Comparison of ENCODE assay signal across 25 mouse cellular contexts in the genomic region with DNA sequence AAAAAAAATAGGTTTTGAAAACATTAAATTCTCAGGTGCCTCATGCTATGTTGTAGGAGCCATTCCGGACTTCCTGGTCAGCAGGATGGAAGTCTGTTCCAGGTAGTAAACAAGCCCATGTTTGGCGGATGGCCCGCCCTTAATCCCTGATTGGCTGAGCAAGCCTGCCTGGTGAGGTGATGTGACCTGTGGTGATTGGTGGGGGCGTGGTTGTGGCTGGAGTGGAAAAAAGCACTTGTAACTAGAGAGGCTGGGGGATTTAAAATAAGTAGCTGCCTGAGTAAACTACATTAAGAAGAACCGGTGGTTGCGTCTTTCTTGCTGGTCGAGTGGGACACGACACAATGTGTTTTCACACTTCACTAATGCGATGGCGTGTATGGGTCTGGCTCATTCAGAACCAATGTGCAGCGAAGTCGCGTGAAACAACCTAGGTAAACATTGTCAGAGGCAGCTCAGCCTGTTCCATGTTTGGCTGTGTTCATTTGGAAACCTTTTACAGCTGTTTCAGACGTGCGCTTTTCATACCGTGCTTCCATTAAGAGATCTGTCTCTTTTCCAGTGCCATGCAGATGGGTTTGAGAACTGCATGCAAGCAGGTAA. TPM values are rescaled to one million over a fixed set of nuclear protein-coding genes. Genes with fewer than 3 reads are reported as not detected.
DNase-seq lines count a peak whose midpoint lies in the region; ATAC-seq lines count a peak whose summit lies in the region.
"Had no signal": no experiment of that assay in that cellular context is flagged by ENCODE, and none has a peak within 500 bp of the region (broad histone marks: within the 10 kb centered on the region; RNA-seq: fewer than 3 reads in every experiment).

No protein-coding gene starts in this region.

- 66% methylated on average over 16 of the region's 16 CpGs for WGBS in intestine, embryonic 15.5 days
- WGBS in intestine, embryonic 16.5 days: 62% methylated on average over 16 of the region's 16 CpGs
- 78% methylated on average over 16 of the region's 16 CpGs for WGBS in midbrain, embryonic 11.5 days
- 70% methylated on average over 16 of the region's 16 CpGs for WGBS in midbrain, embryonic 16.5 days

- no peaks in the 10 kb centered on the region for H3K36me3 ChIP-seq in intestine, embryonic 15.5 days
- H3K36me3 ChIP-seq in intestine, embryonic 16.5 days (ENCODE audit: control insufficient read depth, insufficient read depth, low read length): no peaks in the 10 kb centered on the region
- no peaks in the 10 kb centered on the region for H3K36me3 ChIP-seq in midbrain, embryonic 11.5 days (ENCODE audit: control insufficient read depth, insufficient read depth, low read length)
- H3K36me3 ChIP-seq in midbrain, embryonic 16.5 days (ENCODE audit: control insufficient read depth, insufficient read depth, low read length): no peaks in the 10 kb centered on the region
- H3K36me3 ChIP-seq: forebrain, embryonic 12.5 days; heart, embryonic 13.5 days; limb, embryonic 12.5 days; liver, embryonic 15.5 days; midbrain, embryonic 13.5 days had no signal

- H3K4me3 ChIP-seq in intestine, embryonic 15.5 days (replicated peaks): no peak overlapping the region
- no peak overlapping the region for H3K4me3 ChIP-seq in intestine, embryonic 16.5 days (ENCODE audit: low read length)
- H3K4me3 ChIP-seq in midbrain, embryonic 11.5 days (ENCODE audit: low read depth, low read length): no peak overlapping the region
- no peak overlapping the region for H3K4me3 ChIP-seq in midbrain, embryonic 16.5 days (ENCODE audit: low read depth, low read length)
- H3K4me3 ChIP-seq: forebrain, embryonic 12.5 days; heart, embryonic 13.5 days; limb, embryonic 12.5 days; liver, embryonic 15.5 days; midbrain, embryonic 13.5 days; myocyte had no signal

- 0 out of 2 replicates have a peak, but pooled peaks cover 3% of the 10 kb centered on the region for H3K27me3 ChIP-seq in intestine, embryonic 15.5 days (replicated peaks)
- H3K27me3 ChIP-seq in intestine, embryonic 16.5 days (replicated peaks; ENCODE audit: control insufficient read depth, insufficient read depth, low read length): no peaks in the 10 kb centered on the region
- H3K27me3 ChIP-seq in midbrain, embryonic 11.5 days (ENCODE audit: control insufficient read depth, insufficient read depth, low read length): no peaks in the 10 kb centered on the region
- H3K27me3 ChIP-seq in midbrain, embryonic 16.5 days (ENCODE audit: control insufficient read depth, insufficient read depth, low read depth, low read length): no peaks in the 10 kb centered on the region

- H3K4me1 ChIP-seq in intestine, embryonic 15.5 days (replicated peaks): peaks cover 12% of the 10 kb centered on the region; the same call in 1 of the 2 replicates
- H3K4me1 ChIP-seq in intestine, embryonic 16.5 days (ENCODE audit: control insufficient read depth, insufficient read depth, low read length): no peaks in the 10 kb centered on the region
- H3K4me1 ChIP-seq in midbrain, embryonic 11.5 days (ENCODE audit: control insufficient read depth, insufficient read depth, low read length): peaks cover 4% of the 10 kb centered on the region; the same call in 1 of the 2 replicates
- H3K4me1 ChIP-seq in midbrain, embryonic 16.5 days (ENCODE audit: control insufficient read depth, insufficient read depth, low read length): no peaks in the 10 kb centered on the region

- DNase-seq in midbrain, embryonic 11.5 days (ENCODE audit: low spot score, missing footprints): peak; percentile 56
- peak; percentile 50 for DNase-seq in lung, postnatal 25 days (ENCODE audit: low spot score)
- no peak for DNase-seq in adrenal gland, adult 8-10 months
- DNase-seq in ovary, postnatal 14 days (ENCODE audit: low spot score): no peak
- DNase-seq in adipocyte (ENCODE audit: low spot score): no peak
- DNase-seq: adrenal gland, postnatal 14 days; cerebellum, adult 9-11 months; gastrocnemius, postnatal 10 days; heart, adult 18-20 months; heart, postnatal 36 days; kidney, adult 18-20 months; layer of hippocampus, adult 9-11 months had no signal

- ATAC-seq in intestine, embryonic 15.5 days: 0 out of 2 replicates have a peak, but pooled peaks have one; percentile 21
- ATAC-seq in intestine, embryonic 16.5 days: no peak
- ATAC-seq in midbrain, embryonic 11.5 days (ENCODE audit: low FRiP score): no peak
- no peak for ATAC-seq in midbrain, embryonic 16.5 days
- ATAC-seq: midbrain, embryonic 13.5 days had no signal

- no peak overlapping the region for H3K27ac ChIP-seq in intestine, embryonic 15.5 days
- H3K27ac ChIP-seq in intestine, embryonic 16.5 days (ENCODE audit: low read length): no peak overlapping the region
- H3K27ac ChIP-seq in midbrain, embryonic 11.5 days (ENCODE audit: low read depth, low read length): no peak overlapping the region
- H3K27ac ChIP-seq in midbrain, embryonic 16.5 days (ENCODE audit: low read length): no peak overlapping the region
- H3K27ac ChIP-seq: forebrain, embryonic 12.5 days; heart, embryonic 13.5 days; hindbrain, embryonic 14.5 days; limb, embryonic 12.5 days; liver, embryonic 15.5 days; midbrain, embryonic 13.5 days had no signal

- no peak overlapping the region for H3K4me2 ChIP-seq in intestine, embryonic 15.5 days (replicated peaks)
- H3K4me2 ChIP-seq in intestine, embryonic 16.5 days (ENCODE audit: low read depth, low read length): no peak overlapping the region
- H3K4me2 ChIP-seq in midbrain, embryonic 11.5 days: no peak overlapping the region
- H3K4me2 ChIP-seq in midbrain, embryonic 16.5 days (ENCODE audit: low read length): no peak overlapping the region
- H3K4me2 ChIP-seq: forebrain, embryonic 12.5 days; heart, embryonic 13.5 days; hindbrain, embryonic 14.5 days; limb, embryonic 12.5 days; liver, embryonic 15.5 days; midbrain, embryonic 13.5 days had no signal

- H3K9me3 ChIP-seq in intestine, embryonic 15.5 days: no peaks in the 10 kb centered on the region
- H3K9me3 ChIP-seq in intestine, embryonic 16.5 days (ENCODE audit: control insufficient read depth, low read length): no peaks in the 10 kb centered on the region
- H3K9me3 ChIP-seq in midbrain, embryonic 11.5 days (ENCODE audit: control insufficient read depth, low read length): no peaks in the 10 kb centered on the region
- H3K9me3 ChIP-seq in midbrain, embryonic 16.5 days (replicated peaks; ENCODE audit: control insufficient read depth, low read length, poor library complexity, severe bottlenecking): no peaks in the 10 kb centered on the region
- H3K9me3 ChIP-seq: forebrain, embryonic 12.5 days; heart, embryonic 13.5 days; limb, embryonic 12.5 days; liver, embryonic 15.5 days; midbrain, embryonic 13.5 days had no signal

- H3K9ac ChIP-seq in intestine, embryonic 15.5 days: no peak overlapping the region
- no peak overlapping the region for H3K9ac ChIP-seq in intestine, embryonic 16.5 days (ENCODE audit: low read depth, low read length)
- H3K9ac ChIP-seq in midbrain, embryonic 11.5 days (ENCODE audit: low read length): no peak overlapping the region
- no peak overlapping the region for H3K9ac ChIP-seq in midbrain, embryonic 16.5 days (ENCODE audit: low read depth, low read length)
- H3K9ac ChIP-seq: forebrain, embryonic 12.5 days; heart, embryonic 13.5 days; hindbrain, embryonic 14.5 days; limb, embryonic 12.5 days; liver, embryonic 15.5 days; midbrain, embryonic 13.5 days had no signal

RNA-seq across cellular contexts. Expression of gene Cfap58, which starts 2.7 kb away (rescaled TPM):
- not detected in 2 replicates for polyA plus RNA-seq in intestine, embryonic 15.5 days (2015; fragmentation: Nextera tagmentation; extraction: Ambion mirVana)
- polyA plus RNA-seq in intestine, embryonic 16.5 days (2015; fragmentation: Nextera tagmentation; extraction: Ambion mirVana): not detected in 2 replicates
- 0.14 and 0.20 TPM in 2 replicates for polyA plus RNA-seq in midbrain, embryonic 11.5 days (2014; fragmentation: Nextera tagmentation; extraction: Ambion mirVana)
- polyA plus RNA-seq in midbrain, embryonic 16.5 days (2015; fragmentation: Nextera tagmentation; extraction: Ambion mirVana): 0.57 and 0.90 TPM in 2 replicates
- under 1 TPM in 3 of 4 experiments, not detected in 1; 0.07 to 0.12 (median 0.11) TPM for total RNA-seq in adrenal gland, adult 8-10 months (2022)
- total RNA-seq: adrenal gland, postnatal 14 days; gastrocnemius, postnatal 10 days had no signal
- polyA plus RNA-seq: embryonic facial prominence, embryonic 11.5 days; liver, embryonic 15.5 days; myocyte; spleen, adult 2 months; stomach, embryonic 14.5 days had no signal

RNA-seq across cellular contexts. Expression of gene Itprip, which starts 15.6 kb away (rescaled TPM):
- polyA plus RNA-seq in intestine, embryonic 15.5 days (2015; fragmentation: Nextera tagmentation; extraction: Ambion mirVana): 9.8 and 10.7 TPM in 2 replicates
- 8.0 and 8.8 TPM in 2 replicates for polyA plus RNA-seq in intestine, embryonic 16.5 days (2015; fragmentation: Nextera tagmentation; extraction: Ambion mirVana)
- 11.8 and 13.2 TPM in 2 replicates for polyA plus RNA-seq in midbrain, embryonic 11.5 days (2014; fragmentation: Nextera tagmentation; extraction: Ambion mirVana)
- 3.5 and 4.3 TPM in 2 replicates for polyA plus RNA-seq in midbrain, embryonic 16.5 days (2015; fragmentation: Nextera tagmentation; extraction: Ambion mirVana)
- total RNA-seq in adrenal gland, adult 8-10 months (2022): 10 to 100 TPM; 12.4 to 23.1 (median 17.1) TPM

RNA-seq across cellular contexts. Expression of gene Cfap43, which starts 15.7 kb away (rescaled TPM):
- 0.11 and 0.28 TPM in 2 replicates for polyA plus RNA-seq in intestine, embryonic 15.5 days (2015; fragmentation: Nextera tagmentation; extraction: Ambion mirVana)
- polyA plus RNA-seq in intestine, embryonic 16.5 days (2015; fragmentation: Nextera tagmentation; extraction: Ambion mirVana): 0.11 and 0.15 TPM in 2 replicates
- 0.05 and 0.07 TPM in 2 replicates for polyA plus RNA-seq in midbrain, embryonic 11.5 days (2014; fragmentation: Nextera tagmentation; extraction: Ambion mirVana)
- polyA plus RNA-seq in midbrain, embryonic 16.5 days (2015; fragmentation: Nextera tagmentation; extraction: Ambion mirVana): 1.7 and 1.9 TPM in 2 replicates
- not detected for total RNA-seq in adrenal gland, adult 8-10 months (2022)
- total RNA-seq: adrenal gland, postnatal 14 days; gastrocnemius, postnatal 10 days; heart, postnatal 36 days had no signal
- polyA plus RNA-seq: embryonic facial prominence, embryonic 11.5 days; spleen, adult 2 months had no signal

Comparison
In these comparisons a context has a peak if more than half of its experiments do, and no peak if none do; other contexts are left out.
1. DNase-seq: peak in midbrain, embryonic 11.5 days (single experiment) and lung, postnatal 25 days (single experiment); none in adrenal gland, adult 8-10 months (single experiment), ovary, postnatal 14 days (single experiment) and adipocyte (single experiment).